Mouse (Mus musculus): ENCODE data around the gene Ccdc3.

The Ccdc3 gene

DNA sequence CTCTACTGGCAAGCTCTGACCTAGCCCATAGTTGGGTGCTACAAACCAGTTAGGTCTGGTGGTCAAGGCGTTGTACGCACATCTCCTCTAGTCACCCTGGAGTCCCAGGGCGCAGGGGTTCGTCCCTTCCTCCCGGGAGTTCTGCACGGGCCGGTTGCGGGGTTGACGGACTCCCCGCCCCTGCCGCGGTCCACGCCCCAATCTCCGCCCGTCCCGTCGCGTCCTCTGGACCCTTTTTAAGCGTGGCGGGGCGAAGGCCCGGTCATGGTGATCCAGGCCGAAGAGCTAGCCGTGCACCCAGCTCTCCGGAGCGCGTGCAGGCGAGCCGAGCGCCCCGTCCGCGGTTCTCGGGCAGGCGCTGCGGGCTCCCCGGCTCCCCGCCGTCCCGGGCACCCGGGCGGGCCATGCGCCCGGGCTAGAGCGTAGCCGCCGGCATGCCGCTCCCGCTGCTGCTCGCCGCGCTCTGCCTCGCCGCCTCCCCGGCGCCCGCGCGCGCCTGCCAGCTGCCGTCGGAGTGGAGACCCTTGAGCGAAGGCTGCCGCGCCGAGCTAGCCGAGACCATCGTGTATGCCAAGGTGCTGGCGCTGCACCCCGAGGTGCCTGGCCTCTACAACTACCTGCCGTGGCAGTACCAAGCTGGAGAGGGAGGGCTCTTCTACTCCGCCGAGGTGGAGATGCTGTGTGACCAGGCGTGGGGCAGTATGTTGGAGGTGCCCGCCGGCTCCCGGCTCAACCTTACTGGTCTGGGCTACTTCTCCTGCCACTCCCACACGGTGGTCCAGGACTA, at the start of gene Ccdc3:
Gene Ccdc3 (plus strand): TSS at position 277 of the 787 bp plus-strand sequence.
- DNase-seq, result no peak

DNA sequence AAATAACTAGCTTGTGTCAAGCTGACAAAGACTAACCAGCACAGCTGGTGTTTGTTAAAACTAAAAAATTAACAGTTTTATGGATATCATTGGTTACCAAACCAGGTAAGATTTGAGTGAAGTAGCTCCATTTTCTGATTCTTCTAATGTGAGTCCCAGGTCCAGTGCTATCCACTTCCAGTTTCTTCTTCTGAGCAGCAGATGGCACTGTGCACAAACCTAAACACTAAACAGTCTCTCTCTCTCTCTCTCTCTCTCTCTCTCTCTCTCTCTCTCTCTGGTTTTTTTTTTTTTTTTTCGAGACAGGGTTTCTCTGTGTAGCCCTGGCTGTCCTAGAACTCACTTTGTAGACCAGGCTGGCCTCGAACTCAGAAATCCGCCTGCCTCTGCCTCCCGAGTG, 47.2 kb upstream of the Ccdc3 start:
- DNase-seq, result peak; percentile 51 to 52

DNA sequence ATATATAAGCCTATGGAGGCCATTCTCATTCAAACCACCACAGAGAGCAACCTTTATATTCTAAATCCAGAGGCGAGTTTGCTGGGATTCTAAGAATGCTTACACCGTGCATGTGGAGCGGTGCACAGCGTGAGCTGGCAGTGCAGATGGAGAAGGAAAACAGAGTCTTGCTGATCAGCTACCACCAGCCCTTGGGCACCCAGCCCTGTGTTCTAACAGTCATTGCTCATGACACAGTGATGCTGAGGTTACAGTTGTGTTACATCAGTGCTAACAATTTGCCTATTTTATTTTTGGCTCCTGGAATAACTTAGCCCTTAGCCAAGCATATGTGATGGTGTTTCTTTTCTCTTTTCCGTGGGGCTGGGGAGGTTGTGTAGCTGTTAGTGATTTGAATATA, 42.7 kb upstream of the Ccdc3 start:
- no peak for DNase-seq

DNA sequence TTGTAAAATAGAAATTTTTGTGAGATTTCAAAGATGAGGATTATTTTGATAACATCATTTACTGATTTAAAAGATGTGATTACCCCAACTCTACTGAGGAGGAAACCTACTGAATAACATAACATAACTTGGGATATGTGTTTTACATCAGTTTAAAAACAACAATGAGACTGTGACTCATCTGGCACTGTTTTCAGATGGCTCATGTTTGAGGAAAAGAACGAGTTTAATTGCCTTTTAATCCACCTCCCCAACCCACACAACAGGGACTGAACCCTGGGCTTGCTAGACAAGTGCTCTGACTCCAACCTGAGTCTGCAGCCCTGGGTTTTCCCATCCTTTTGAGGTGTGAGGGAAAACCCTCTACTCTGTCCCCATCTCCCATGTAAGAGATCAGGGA, 42.3 kb upstream of the Ccdc3 start:
- DNase-seq, result no peak

DNA sequence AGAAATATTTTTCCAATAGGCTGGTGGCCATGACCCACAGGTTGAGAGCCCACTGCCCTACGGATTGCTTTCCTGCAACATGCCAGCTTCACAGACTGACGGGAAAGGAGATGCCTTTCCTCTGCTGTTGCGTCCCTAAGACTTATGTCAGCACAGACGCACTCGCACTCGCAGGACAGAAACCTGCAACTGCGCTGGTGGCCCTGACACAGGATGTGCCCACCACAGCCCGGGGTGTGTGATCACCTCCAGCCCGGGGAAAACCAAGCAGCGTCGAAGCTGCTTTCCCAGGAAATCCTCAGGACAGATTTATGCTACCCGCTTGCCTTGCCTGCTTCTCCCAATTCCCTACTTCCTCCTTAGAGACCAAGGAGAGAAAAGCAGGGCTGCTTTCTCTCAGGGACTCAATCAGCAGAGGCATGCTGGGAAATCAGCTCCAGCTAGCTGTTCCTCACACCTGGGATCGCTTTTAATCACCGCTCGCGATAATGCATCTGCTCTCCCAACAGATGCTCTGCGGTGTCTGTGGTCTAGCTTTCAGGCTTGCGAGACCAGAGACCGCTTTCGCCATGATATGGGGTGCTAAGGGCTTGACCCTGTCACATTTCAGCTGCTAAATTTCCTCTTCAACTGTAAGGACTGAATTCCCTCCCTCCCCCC, 39.7 kb upstream of the Ccdc3 start:
- no peak for DNase-seq

DNA sequence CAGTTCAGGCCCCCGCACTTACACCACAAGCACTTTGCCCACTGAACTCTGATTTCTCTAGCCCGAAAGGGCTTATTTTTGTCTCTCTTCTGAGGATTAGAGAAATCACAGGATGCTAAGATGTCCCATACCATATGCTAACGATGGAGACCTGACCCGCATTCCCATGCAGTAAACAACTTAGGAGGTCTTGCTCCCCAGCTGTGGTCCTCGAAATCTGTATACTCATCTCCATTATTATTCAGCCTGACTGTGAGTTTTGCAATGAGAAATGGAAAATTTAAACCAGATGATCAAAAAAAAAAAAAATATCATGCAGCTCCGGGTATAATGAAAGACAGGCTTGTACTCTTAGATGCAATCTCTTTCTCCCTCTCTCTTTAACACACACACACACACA, 38.4 kb upstream of the Ccdc3 start:
- no peak for DNase-seq

DNA sequence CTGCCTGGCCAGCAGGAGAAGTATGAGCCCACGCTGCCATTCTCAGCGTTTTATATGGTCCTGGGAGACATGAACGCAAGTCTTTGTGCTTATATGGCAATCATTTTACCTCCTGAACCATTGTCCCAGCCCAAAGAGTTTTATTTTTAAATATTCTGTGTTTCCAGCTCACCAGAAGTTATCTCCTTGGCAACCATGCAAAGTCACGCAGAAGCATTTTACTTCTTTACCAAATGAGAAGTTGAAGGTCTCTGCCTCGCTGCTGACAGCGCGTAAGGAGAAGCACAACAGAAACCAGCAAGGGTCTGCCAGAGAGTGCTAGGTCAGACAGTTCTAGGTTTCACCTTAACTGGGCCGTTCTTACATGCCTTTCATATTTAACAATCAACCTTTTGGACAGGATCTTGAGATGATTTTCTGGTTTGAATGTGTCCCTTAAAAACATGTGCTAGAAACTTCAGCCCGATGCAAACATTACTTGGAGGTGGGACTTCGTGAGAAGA, 35.8 kb upstream of the Ccdc3 start:
- no peak for DNase-seq

DNA sequence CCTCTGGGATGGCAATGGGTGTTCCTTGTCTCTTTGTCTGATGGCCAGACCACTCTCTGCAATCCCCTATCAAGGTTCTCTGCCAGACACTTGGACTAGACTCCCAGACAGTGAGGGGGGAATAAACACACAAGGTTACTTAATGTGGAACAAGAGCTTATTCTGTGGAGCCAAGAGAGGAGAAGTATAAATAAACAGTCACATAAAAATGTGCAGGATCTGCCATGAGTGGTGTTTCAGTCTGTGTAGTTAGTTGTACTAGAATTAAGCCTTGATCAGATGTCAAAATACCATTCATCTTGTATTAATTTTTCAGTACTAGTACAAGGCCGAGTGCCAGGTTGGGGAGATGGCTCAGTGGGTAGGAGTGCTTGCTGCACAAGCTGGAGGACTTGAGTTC, 34.7 kb upstream of the Ccdc3 start:
- no peak for DNase-seq

DNA sequence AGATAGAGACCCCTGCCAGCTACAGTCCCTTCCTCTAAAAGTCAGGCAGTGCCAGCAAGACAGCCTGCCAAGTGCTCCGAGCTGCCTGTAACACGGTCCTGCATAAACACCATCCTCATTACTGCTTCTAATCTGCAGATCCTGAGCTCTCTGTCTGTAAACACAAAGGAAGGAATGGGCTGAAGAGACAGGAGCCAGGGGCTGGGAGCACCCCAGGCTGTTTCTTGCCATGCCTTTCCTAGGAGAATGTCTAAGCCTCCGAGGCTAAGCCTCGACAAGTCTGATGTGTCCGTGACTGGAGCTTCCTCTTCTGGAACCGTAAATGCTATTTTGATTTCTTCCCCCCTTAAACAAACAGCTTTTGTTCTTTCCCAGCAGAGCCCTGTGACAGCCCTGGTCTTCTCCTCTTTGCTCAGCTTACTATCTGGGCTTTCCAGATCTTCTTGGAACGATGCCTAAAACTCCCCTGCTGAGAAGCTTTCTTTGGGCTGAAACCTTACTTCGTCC, 24.7 kb upstream of the Ccdc3 start:
- peak; percentile 28 to 41 for DNase-seq

DNA sequence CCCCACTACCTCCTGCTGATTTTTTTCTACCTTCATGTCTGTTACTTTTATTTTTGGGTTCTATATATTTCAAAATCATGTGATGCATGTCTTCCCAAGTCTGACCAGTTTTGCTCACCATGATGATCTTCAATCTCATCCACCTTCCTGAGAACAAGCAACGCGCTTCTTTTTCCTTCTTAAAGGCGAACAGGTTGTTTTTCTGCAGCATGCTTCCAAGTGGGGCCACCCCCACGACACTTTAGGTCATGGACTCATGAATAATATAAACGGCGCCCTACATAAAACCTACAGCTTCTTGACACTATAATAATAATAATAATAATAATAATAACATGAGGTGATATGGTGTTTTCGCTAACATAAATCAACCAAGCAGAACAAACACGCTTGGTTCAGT, 23.2 kb upstream of the Ccdc3 start:
- no peak for DNase-seq

DNA sequence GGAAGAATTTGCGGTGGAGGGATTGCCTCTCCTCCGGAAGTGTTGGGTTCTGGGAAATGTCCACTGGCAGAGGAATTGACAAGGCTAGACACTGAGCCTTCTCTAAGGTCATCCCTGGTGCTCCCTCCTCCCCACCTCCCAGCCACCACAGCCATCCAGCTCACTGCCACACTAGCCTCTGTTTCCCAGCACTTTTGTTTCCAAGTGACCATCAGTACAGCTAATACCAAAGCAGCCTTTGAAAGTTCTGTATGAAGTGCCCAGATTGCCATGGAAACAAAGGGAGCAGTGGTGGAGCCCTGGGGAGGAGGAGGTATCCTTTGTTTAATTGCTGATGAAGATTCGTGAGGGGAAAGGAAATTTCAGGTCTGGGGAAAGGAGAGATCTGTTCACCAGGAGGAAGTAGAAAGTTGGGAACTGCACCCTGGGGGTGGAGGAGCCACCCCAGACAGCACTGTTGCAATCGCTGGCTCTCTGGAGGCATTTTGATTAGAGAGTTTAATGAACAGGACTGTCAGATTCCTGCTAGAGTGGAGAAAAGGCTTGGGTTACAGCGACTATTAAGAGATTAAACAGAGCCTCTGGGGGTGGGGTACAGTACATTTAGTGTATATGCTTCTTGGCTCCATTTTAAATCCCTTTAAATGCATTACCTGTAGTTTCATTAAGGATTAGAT, 20.6 kb upstream of the Ccdc3 start:
- no peak for DNase-seq

DNA sequence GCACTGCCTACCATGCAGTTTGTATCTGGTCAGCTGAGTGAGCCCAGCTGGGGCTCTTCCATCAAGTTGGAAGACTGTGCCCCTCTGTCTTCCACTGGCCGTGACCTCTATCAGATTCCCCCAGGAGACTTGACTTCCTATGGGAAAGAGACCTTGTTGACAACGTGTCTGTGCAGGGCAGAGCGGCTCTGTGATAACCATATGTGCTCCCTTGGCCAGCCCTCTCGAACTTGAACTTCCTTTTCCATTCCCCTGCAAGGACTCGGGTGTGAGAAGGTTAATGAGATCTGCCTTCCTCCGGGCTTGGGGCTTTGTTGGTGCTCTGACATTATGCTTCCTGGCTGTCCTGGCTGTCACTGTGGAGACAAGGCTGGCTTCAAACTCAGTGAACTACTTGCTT, 12.1 kb upstream of the Ccdc3 start:
- DNase-seq, result no peak

DNA sequence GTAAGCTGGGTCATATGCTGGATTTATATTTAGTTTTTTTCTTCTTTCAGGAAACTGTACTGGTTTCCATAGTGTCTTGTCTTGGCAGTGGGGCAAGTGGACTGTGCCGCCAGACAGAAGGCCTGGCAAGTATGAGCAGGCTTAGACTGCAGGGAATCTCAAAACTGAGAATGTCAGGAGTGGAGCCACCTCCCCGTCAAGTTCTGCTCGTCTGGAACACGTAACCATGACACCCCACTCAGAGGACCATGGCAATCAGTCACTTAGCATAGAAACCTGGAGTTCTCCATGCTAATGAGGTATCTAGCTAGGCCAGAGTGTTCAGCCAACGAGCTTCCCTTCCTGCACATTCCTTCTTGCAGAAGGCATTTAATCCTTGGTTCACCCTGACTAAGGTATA, 10.2 kb upstream of the Ccdc3 start:
- peak in 1 of 2 experiments; percentile 36 for DNase-seq

DNA sequence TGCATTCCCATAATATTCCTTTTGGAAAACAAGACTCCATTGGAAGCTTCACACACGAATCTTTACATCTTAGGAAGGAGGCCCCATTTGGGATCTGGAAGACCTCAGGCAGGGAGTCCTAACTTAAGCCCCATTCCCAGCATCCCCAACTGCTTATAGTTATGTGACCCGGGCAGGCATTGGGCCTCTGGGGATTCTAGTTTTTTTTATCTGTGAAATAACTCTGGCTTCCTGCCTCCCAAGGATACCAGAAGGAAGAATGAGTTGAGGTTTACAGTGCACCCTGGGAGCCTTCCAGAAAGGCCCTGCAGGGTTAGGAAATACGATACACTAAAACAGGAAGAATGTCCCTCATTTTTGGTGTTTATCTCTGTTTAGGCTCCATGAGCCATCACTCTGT, 8.5 kb upstream of the Ccdc3 start:
- no peak for DNase-seq

DNA sequence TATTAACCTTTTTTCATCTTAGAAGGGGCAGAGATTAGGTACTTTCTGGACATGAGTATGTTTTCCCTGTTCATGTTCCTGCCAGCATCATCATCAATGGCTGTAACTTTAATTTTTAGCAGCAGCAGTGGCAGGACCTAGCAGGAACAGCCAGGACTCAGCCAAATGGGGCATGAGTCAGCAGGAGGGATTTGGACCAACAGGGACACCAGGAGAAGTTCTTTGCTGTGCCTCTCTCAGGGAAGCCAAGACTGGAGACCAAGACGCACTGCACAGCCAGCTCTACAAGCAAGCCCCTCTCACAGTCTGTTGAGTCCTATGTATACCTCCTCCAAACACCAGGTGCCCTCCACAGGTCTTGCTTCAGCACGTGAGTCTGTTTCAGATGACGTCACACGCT, 5.5 kb upstream of the Ccdc3 start:
- no peak for DNase-seq

DNA sequence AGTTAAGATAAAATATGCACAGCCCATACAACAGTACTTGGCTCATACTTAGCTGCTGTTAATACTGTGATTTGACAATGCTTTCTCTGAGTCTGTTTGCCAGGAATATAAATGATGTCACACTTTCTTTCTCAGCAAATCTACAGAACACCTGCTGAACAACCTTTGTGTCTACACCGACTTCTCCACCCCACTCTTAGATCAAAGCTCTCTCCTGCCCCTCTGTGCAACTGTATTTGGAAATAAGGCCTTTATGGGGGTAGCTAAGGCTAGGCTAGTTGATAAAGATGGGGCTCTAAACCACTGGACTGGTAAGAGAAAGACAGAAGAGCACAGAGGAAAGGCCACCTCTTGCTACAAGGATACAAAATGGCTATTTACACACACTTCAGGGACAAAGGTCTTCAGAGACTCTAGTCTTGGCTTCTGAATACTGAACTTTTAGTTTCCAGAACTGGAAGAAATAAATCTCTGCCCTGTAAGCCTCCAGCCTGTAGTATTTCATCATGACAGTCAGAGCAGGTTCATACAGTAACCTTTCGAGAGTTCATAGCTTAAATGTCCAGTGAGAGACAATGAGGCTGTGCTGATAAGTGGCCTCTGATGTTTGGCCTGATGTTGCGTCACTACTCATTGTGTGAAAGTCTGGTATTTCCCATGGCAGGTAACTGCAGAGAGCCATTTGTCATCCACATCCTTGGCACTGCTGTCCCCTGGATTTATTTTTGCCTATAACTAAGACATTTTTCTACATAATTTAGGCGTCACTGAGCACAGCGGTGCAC, 2.4 kb upstream of the Ccdc3 start:
- DNase-seq, result no peak

DNA sequence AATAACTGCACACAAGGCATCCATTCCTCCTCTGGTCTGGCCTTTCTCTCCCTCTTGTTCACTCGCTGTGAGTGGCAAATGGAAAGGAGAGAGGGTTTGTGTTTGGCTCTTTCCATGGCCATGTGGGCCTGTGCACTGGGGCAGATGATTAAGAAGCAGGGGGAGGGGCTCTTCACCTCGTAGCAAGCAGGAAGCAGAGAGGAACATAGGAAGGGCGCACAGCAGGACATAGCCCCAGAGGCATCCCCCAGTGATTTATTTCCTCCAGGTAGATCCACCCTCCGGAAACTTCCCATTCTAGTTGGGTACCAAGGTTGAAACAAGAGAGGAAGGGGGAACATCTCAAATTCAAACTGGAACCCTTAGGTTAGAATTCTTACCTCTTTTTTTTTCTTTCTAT, 2.4 kb downstream of the Ccdc3 start:
- DNase-seq, result no peak

DNA sequence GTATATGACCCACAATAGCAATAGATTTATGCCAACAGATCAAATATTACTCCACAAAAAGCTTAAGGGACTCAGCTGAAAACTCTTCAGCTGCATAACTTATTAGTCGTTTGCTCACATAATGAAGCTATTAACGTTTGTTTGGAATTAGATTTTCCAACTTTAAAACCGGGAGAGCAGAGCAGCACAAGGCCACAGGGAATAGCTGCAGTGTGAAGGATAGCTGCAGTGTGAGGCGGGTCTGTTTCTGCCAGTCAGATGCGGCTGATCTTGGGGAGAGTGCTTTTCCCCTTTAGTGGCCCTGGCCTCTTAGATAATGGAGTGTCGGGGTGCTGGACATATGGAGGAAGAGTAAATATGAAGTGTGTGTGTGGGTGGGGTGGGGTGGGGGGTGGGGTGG, 6.9 kb downstream of the Ccdc3 start:
- no peak for DNase-seq

DNA sequence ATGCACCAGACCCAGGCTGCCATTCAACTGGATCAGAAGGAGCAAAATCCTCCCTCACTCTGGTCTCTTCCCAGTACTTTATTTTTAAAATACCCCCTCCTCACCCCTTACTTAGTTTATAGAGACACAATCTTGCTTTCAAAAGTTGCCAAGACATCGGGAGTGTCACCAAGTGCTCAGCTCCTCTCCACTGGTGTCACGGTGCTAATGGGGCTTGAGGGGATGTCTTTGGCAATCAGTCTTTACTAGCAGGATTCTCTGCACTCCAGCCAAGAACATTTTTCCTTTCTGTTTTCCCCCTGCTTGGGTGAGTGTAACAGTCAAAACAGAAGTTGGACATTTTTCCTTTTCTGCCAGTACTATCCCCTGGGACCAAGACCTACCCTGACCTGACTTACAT, 10.3 kb downstream of the Ccdc3 start:
- no peak for DNase-seq

DNA sequence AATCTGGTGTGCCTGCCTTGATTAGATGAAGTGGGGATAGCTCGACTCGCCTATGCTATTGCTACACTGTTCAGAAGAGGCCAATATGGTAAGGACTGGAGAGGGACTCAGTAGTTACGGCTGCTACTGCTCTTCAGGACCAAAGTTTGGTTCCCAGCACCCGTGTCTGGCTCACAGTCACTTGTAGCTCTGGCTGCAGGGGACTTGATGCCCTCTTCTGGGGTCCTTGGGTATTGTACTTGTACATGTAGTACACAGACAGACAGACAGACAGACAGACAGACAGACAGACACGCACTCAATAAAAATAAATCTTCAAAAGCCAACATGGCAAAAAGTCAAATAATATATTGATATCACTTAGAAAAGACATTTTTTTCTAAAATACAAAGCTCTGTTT, 17.1 kb downstream of the Ccdc3 start:
- DNase-seq, result no peak

DNA sequence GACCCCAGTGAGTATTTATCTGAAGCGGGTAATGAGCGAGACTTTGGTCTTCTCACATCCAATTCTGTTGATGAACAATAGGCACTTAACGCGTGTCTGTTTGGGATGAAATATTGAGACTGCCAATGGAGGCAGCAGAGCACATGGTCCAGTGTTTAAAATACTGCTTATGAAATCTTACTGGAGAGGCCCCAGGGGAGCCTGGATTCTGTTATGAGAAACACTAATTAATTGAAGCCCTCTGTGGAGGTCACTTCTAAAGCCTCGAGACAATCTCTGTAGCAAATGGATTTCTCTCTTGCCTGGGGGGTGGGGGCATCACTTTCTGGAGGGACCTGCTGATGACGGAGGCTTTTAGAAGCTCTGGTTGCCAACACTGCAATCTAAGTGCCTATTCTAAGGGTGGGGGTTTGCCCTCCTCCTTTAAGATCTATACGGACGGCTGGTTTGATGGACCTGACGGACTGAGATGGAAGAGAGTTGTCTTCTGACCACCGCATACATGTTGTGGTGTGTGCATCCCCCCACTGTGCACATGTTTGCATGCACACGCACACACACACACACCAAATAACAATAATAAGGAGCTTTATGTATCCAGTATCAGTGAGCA, 22.8 kb downstream of the Ccdc3 start:
- peak in 1 of 2 experiments; percentile 6 for DNase-seq

DNA sequence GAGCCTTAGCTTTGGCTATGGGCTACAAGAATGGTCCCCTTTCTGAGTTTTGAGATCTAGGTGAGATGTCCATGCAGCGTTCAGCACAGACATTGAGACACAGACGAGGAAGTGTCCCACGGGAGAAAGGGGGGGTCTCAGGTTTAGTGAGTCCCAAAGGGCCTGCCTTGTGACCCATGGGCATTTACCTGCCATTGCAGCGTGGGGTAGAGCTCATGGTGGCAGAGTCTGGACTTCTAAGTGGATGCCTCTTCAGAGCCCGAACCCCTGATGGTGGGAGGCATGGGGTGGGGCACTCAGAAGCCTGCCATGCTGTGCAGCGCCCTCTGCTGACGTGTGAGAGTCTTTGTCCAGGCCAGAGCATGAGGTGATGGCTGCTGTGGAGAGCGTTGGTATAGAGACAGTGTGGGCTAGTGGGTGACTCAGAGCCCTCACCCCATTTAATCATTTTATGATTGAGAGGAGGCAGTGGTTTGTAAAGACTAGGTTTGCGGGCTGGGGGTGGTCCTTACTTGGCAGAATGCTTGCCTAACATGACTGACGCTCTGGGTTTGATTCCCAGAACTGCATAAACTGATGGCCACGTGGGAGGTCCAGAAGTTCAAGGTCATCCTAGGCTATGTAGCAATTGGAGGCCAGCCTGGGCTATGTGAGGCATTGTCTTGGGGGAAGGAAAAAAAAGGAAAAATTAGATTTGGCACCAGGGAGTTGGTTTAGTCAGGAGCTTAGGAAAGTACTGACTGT, 23.6 kb downstream of the Ccdc3 start:
- DNase-seq, result peak in 1 of 2 experiments; percentile 24

All from cerebellum, postnatal 14 days (tissue).